Mouse (Mus musculus): ENCODE results near the gene Noct. TPM values are rescaled to one million over a fixed set of nuclear protein-coding genes. Genes with fewer than 3 reads are reported as not detected.
"Not testable (repeated sequence)": the region's sequence is repeated elsewhere in the genome, so short reads cannot be mapped to it uniquely, and the experiment has no call there.

Gene Noct
- polyA plus RNA-seq (2011; ENCODE audit: insufficient read depth, insufficient read length, low replicate concordance, missing spikeins): 14.4 and 18.3 TPM in 2 replicates

DNA sequence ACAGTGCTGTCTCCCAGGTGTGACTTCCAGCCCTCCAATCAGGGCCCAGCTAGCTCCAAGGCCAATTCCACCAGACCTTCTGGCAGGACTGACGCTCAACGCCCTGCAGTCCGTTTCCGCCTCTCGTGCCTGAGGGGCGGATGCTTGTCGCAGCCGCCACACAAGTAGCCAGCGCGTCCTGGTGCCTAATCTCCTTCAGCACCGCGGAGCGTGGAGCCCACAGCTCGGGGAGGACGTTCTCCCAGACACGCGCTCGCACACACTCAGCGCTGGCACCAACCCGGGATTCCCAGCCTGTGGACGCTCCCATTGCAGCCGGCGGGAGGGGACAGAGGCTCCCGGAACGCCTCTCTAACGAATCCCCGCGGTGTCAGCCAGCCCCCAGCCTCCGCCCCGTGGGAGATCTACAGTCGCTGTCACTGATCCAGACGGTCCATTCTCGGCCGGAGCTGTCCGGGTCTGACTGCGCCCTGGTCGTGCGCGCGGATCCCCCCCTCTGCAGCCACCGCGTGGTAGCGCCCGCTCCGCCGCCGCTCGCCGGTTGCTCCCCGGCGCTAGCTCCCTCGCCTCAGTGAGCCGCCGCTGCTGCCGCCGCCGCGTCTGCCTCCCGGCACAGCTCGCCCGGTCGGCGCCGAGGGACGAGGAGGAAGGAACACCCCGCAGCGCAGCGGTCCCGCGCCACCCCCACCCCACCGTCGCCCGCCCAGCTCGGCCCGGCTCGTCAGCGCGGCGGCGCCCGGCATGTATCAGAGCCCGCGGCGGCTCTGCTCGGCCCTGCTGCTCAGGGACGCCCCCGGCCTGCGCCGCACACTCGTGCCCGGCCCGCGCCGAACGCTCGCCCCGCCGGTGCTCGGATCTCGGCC is at the start of gene Noct:
Noct (plus strand) TSS at position 85 of the 863 bp plus-strand sequence.
- Histone ChIP-seq H3K27ac (ENCODE audit: control insufficient read depth, insufficient read depth, low read depth, low read length, poor library complexity) (peak within 1 kb of the TSS; percentile 96), H3K4me3 (replicated peaks; ENCODE audit: control insufficient read depth, low read depth, low read length) (peak within 1 kb of the TSS; percentile 89), H3K4me1 (ENCODE audit: control insufficient read depth, insufficient read depth, low read length) (no peaks in the 10 kb centered on the region; the same call in none of the 2 replicates)
- TF ChIP-seq POLR2A (IDR thresholded peaks at IDR 0.05; ENCODE audit: borderline replicate concordance, control insufficient read depth, low read depth, low read length) (peak; percentile 97), CTCF (IDR thresholded peaks at IDR 0.05; ENCODE audit: control insufficient read depth, insufficient read depth, low read length) (no peak)
- WGBS: under 1% methylated on average over 99 of the region's 100 CpGs

DNA sequence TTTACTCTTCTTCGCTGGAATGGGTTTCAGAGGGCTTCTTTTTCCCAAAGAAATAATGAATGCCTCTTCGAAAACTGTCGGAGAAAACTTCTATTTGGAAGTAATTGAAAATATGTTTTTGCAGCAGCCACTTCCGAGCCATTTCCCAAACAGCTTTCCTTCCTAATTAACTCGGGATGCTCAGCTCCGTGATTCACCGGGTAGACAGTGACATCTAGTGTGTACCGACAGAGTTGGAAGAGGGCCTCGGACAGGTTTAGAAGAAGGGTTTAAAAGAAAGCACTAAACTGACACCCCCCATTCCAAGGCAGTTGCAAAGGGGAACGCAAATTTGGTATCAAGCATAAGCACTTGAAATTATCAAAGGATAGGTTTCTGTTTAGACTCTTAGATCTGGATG is 46.1 kb upstream of the Noct start:
- Histone ChIP-seq H3K4me3 (replicated peaks; ENCODE audit: control insufficient read depth, low read depth, low read length) (no peak overlapping the region), H3K27ac (ENCODE audit: control insufficient read depth, insufficient read depth, low read depth, low read length, poor library complexity) (no peak overlapping the region), H3K4me1 (ENCODE audit: control insufficient read depth, insufficient read depth, low read length) (no peaks in the 10 kb centered on the region)
- TF ChIP-seq POLR2A (IDR thresholded peaks at IDR 0.05; ENCODE audit: borderline replicate concordance, control insufficient read depth, low read depth, low read length): no peak
- TF ChIP-seq CTCF (IDR thresholded peaks at IDR 0.05; ENCODE audit: control insufficient read depth, insufficient read depth, low read length): no peak
- 62% methylated on average over 10 of the region's 10 CpGs for WGBS

DNA sequence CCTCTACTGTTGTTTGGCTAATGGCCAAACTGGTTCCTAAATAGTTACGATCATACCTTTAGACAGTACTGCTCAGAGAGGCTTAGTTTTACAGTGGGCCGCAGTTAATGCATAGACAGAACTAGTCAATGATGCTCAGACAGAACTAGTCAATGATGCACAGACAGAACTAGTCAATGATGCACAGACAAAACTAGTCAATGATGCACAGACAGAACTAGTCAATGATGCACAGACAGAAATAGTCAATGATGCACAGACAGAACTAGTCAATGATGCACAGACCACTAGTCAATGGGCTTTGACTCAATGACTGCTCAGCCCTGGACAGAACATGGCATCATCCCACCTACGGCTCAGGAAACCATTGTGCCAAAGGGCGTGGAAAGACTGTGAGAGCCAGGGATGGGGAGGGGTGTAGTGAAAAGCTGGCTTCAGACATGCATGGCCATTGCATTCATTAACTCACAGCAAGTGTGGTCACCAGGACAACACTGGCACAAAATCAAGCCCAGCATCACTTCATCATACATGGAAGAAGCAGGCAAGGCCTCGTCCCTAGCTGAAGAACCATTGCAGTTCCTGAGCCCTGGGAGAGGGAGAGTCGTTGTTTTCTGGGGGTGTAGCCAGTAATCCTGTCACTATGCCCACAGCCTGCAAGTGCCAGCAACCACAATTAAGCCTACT is 44.6 kb upstream of the Noct start:
- TF ChIP-seq CTCF (IDR thresholded peaks at IDR 0.05; ENCODE audit: control insufficient read depth, insufficient read depth, low read length) (no peak), POLR2A (IDR thresholded peaks at IDR 0.05; ENCODE audit: borderline replicate concordance, control insufficient read depth, low read depth, low read length) (no peak)
- Histone ChIP-seq H3K4me3 (replicated peaks; ENCODE audit: control insufficient read depth, low read depth, low read length) (no peak overlapping the region), H3K4me1 (ENCODE audit: control insufficient read depth, insufficient read depth, low read length) (no peaks in the 10 kb centered on the region), H3K27ac (ENCODE audit: control insufficient read depth, insufficient read depth, low read depth, low read length, poor library complexity) (no peak overlapping the region)
- 78% methylated on average over 6 of the region's 6 CpGs for WGBS

DNA sequence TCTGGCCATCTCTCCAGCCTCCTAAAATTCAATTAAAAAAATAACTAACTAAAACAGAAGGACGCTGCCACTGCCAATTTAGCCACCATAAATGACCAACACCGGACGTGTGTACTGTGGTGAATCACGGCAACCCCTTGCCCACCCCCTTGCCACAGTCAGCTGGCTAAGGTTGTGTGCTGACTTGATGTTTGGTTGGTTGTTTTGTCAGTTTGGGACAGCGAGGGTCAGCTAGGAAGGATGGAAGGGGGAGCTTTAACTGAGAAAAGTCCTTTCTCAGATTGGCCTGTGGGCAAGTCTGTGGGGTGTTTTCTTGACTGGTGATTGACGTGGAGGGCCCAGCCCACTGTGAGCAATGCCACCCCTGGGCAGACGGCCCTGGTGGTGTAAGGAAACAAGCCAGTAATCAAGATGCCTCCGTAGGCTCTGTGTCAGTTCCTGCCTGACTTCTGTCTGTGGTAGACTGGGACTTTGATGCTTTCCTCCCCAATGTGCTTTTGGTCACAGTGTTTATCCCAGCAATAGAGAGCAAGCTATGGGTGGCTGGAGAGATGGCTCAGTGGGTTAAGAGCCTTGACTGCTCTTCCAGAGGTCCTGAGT is 43.8 kb upstream of the Noct start:
- Histone ChIP-seq H3K4me1 (ENCODE audit: control insufficient read depth, insufficient read depth, low read length) (no peaks in the 10 kb centered on the region), H3K4me3 (replicated peaks; ENCODE audit: control insufficient read depth, low read depth, low read length) (no peak overlapping the region), H3K27ac (ENCODE audit: control insufficient read depth, insufficient read depth, low read depth, low read length, poor library complexity) (no peak overlapping the region)
- WGBS: 76% methylated on average over 8 of the region's 8 CpGs
- TF ChIP-seq CTCF (IDR thresholded peaks at IDR 0.05; ENCODE audit: control insufficient read depth, insufficient read depth, low read length) (no peak), POLR2A (IDR thresholded peaks at IDR 0.05; ENCODE audit: borderline replicate concordance, control insufficient read depth, low read depth, low read length) (no peak)

DNA sequence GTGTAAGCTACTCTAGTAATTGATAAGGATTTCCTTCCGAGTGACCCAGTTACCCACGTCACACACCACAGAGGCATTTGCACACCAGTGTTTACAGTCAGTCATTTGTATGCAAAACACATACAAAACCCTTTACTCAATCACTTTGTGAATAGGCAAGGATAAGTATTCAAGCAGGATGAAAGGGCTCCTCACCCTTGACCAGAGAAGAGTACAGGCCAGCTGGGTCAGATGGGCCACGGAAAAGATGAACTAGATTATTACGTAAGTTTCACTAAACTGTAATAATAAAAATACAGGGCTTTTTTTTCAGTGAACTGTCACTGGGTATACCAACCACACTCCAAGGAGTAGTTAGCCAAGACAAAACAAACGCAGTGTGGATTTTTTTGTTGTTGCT is 41.8 kb upstream of the Noct start:
- H3K27ac ChIP-seq (ENCODE audit: control insufficient read depth, insufficient read depth, low read depth, low read length, poor library complexity): no peak overlapping the region
- WGBS: 63% methylated on average over 5 of the region's 5 CpGs
- no peaks in the 10 kb centered on the region for H3K4me1 ChIP-seq (ENCODE audit: control insufficient read depth, insufficient read depth, low read length)
- no peak for TF ChIP-seq POLR2A (IDR thresholded peaks at IDR 0.05; ENCODE audit: borderline replicate concordance, control insufficient read depth, low read depth, low read length)
- no peak for TF ChIP-seq CTCF (IDR thresholded peaks at IDR 0.05; ENCODE audit: control insufficient read depth, insufficient read depth, low read length)
- no peak overlapping the region for H3K4me3 ChIP-seq (replicated peaks; ENCODE audit: control insufficient read depth, low read depth, low read length)

DNA sequence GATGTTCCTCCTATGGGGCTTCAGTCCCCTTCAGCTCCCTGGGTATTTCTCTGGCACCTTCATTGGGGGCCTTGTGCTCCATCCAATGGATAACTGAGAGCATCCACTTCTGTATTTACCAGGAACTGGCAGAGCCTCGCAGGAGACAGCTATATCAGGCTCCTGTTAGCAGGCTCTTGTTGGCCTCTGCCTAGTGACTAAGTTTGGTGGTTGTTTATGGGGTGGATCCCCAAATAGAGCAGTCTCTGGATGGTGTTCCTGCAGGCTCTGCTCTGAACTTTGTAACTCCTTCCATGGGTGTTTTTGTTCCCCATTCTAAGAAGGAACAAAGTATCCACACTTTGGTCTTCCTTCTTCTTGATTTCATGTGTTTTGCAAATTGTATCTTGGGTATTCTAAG is 40.7 kb upstream of the Noct start:
- 50% methylated on average over 1 of the region's 1 CpGs for WGBS

DNA sequence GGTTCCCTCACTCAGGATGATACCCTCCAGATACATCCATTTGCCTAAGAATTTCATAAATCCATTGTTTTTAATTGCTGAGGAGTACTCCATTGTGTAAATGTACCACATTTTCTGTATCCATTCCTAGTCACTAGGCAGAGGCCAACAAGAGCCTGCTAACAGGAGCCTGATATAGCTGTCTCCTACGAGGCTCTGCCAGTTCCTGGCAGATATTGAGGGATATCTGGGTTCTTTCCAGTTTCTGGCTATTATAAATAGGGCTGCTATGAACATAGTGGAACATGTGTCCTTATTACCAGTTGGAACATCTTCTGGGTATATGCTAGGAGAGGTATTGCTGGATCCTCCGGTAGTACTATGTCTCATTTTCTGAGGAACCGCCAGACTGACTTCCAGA is 40.3 kb upstream of the Noct start:
- H3K4me3 ChIP-seq (replicated peaks; ENCODE audit: control insufficient read depth, low read depth, low read length); H3K4me1 ChIP-seq (ENCODE audit: control insufficient read depth, insufficient read depth, low read length); H3K27ac ChIP-seq (ENCODE audit: control insufficient read depth, insufficient read depth, low read depth, low read length, poor library complexity): not testable (repeated sequence)
- 80% methylated on average over 3 of the region's 3 CpGs for WGBS

More for the DNA sequence above, 40.7 kb upstream of the Noct start:
- H3K27ac ChIP-seq (ENCODE audit: control insufficient read depth, insufficient read depth, low read depth, low read length, poor library complexity); H3K4me1 ChIP-seq (ENCODE audit: control insufficient read depth, insufficient read depth, low read length); H3K4me3 ChIP-seq (replicated peaks; ENCODE audit: control insufficient read depth, low read depth, low read length): not testable (repeated sequence)

DNA sequence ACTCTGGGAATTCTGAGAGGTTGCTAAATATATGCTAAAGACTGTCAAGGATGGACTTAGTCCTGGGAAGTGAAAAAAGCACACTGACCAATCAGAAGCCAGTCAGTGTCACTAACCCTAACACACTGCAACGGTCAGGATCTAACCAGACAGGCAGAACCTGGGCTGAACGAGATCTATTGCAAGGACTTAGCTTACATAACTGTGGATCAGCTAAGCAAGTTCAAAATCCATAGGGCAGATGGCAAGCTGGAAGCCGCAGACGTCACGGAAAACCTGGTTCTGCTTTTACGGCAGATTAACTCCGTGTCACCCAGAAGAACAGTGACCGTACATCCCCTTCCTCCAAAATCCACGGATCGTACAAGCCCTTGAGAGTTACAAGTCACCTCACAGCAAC is 39.5 kb upstream of the Noct start:
- TF ChIP-seq CTCF (IDR thresholded peaks at IDR 0.05; ENCODE audit: control insufficient read depth, insufficient read depth, low read length) (no peak), POLR2A (IDR thresholded peaks at IDR 0.05; ENCODE audit: borderline replicate concordance, control insufficient read depth, low read depth, low read length) (no peak)
- 70% methylated on average over 10 of the region's 10 CpGs for WGBS
- H3K27ac ChIP-seq (ENCODE audit: control insufficient read depth, insufficient read depth, low read depth, low read length, poor library complexity): no peak overlapping the region
- H3K4me3 ChIP-seq (replicated peaks; ENCODE audit: control insufficient read depth, low read depth, low read length): no peak overlapping the region
- no peaks in the 10 kb centered on the region for H3K4me1 ChIP-seq (ENCODE audit: control insufficient read depth, insufficient read depth, low read length)

Data from bone marrow, adult 2 months (tissue).